Mouse (Mus musculus) bone marrow macrophage, adult 2 months (primary cell): ENCODE data around the gene Lrrc46.

Source experiments
- CTCF ChIP-seq: IDR thresholded peaks from 2 replicates; pipeline ENCODE4 v1.5.1; 2012; ENCODE audit warnings: low read depth, mild to moderate bottlenecking, low read length, moderate library complexity
- POLR2A ChIP-seq: IDR thresholded peaks from 2 replicates; pipeline ENCODE4 v1.6.1; 2012; ENCODE audit warnings: mild to moderate bottlenecking, low read depth, low read length, borderline replicate concordance

GRCm38 (mm10) chr11:97071129-97071528 lies 29.9 kb upstream of the Lrrc46 start:
- TF ChIP-seq POLR2A (no peak), CTCF (no peak)
